Mouse (Mus musculus) G1E (cell line): ENCODE measurements around the gene Actr2. TPM values are rescaled to one million over a fixed set of nuclear protein-coding genes. Genes with fewer than 3 reads are reported as not detected.
"Not testable (repeated sequence)": the region's sequence is repeated elsewhere in the genome, so short reads cannot be mapped to it uniquely, and the experiment has no call there.

Experiments
- ATAC-seq: 2 replicates; pipeline ENCODE4 v1.8.0; 2016; ENCODE audit warnings: mild to moderate bottlenecking; ENCODE audit not compliant: insufficient number of reproducible peaks, poor library complexity, low FRiP score, severe bottlenecking; ENCODE audit errors: extremely low read depth
- DNase-seq: peaks from one replicate; pipeline ENCODE4 v3.0.0; 2012; ENCODE audit warnings: low spot score
- H3K27me3 ChIP-seq: 2 replicates; pipeline ENCODE4 v1.6.1; 2012; ENCODE audit warnings: mild to moderate bottlenecking, low read length, inconsistent platforms; ENCODE audit not compliant: insufficient read depth
- H3K36me3 ChIP-seq: replicated peaks from 2 replicates; pipeline ENCODE3; 2012; ENCODE audit warnings: mild to moderate bottlenecking, inconsistent platforms
- H3K4me1 ChIP-seq: 2 replicates; pipeline ENCODE4 v1.6.1; 2012; ENCODE audit warnings: low read depth, low read length, inconsistent platforms, mixed read lengths; ENCODE audit not compliant: insufficient read depth
- H3K4me3 ChIP-seq: 2 replicates; pipeline ENCODE4 v1.5.1; 2012; ENCODE audit warnings: low read depth, mild to moderate bottlenecking, inconsistent platforms, low read length, moderate library complexity, mixed read lengths
- H3K9me3 ChIP-seq: replicated peaks from 2 replicates; pipeline ENCODE4 v1.6.1; 2012; ENCODE audit warnings: inconsistent platforms
- CTCF ChIP-seq: IDR thresholded peaks from 2 replicates; pipeline ENCODE4 v1.5.1; 2012; ENCODE audit warnings: low read depth, low read length, inconsistent platforms, mixed read lengths
- GATA1 ChIP-seq: IDR thresholded peaks from 2 replicates; pipeline ENCODE4 v1.6.1; 2012; ENCODE audit warnings: borderline replicate concordance, low read length, inconsistent platforms, mixed read lengths
- GATA2 ChIP-seq: IDR thresholded peaks from 2 replicates; pipeline ENCODE4 v1.6.1; 2012; ENCODE audit warnings: low read depth, low read length, inconsistent platforms, borderline replicate concordance
- POLR2AphosphoS5 ChIP-seq: IDR thresholded peaks from 2 replicates; pipeline ENCODE4 v1.6.1; 2012; ENCODE audit warnings: low read depth, low read length, inconsistent platforms; ENCODE audit not compliant: insufficient replicate concordance
- TAL1 ChIP-seq: conservative IDR thresholded peaks from 2 replicates; pipeline ENCODE4 v1.6.1; 2012; ENCODE audit warnings: low read depth, low read length, inconsistent platforms, mixed read lengths
- polyA plus RNA-seq: library from polyadenylated mRNA; stranded (reverse); fragments of >175 nt; gene quantifications from 2 replicates; pipeline ENCODE4 v1.2.3, GENCODE M21; 2012
- total RNA-seq, 2 experiments: library from RNA; stranded (forward) in 1 of 2; stranded (reverse) in 1 of 2; fragments of 200-1000 nt in 1 of 2; fragments of >200 nt in 1 of 2; fragmentation: Nextera tagmentation in 1 of 2; gene quantifications; 2 replicates each; pipeline ENCODE4 v1.2.3; 2014 to 2017

Actr2 gene
- total and polyA plus RNA-seq, 3 experiments: 120 to 261 (median 217) TPM

DNA sequence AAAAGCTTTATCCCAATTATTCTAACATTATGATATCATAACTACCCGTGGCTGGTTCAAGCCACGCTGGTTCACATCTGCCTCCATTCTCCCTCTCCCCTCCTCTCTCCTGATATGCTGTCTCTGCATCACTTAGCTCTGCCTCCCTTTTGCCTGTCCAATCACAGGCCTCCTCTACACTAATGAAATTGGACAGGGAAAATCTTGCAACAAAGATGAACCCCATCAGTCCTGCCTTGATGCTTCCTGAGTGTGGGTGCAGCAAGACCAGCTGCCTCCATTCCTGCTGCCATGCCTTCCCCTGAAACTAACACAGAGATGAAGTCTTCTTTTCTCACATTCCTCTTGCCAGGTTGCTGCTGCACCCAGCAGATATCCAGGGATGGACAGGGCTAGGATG is 25.2 kb upstream of the Actr2 start:
- DNase-seq (no peak), ATAC-seq (no peak)
- Histone ChIP-seq H3K9me3 (no peaks in the 10 kb centered on the region), H3K36me3 (no peaks in the 10 kb centered on the region), H3K4me3 (no peak overlapping the region), H3K4me1 (peaks cover 4% of the 10 kb centered on the region), H3K27me3 (peaks cover 9% of the 10 kb centered on the region)
- TF ChIP-seq GATA1 (no peak), GATA2 (no peak), POLR2AphosphoS5 (no peak)

DNA sequence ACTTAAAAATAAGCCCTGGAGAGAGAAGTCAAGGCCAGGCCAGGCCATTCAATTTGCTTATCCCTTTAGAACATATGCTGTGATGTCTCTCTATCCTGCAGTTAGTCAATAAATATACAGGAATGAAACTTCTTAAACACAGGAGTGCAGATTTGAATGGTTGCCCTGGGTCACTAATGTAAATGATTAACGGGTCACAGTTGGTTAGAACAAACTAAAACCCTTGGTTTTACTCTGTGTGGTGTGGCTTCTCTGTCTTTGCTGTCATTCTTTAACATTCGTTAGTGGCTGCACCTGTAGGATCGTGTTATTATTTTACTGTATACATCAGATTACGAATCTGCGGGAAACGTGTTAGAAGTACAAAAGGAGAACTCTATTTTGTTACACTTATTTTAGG is 23.6 kb upstream of the Actr2 start:
- Histone ChIP-seq H3K36me3 (no peaks in the 10 kb centered on the region), H3K27me3 (peaks cover 16% of the 10 kb centered on the region), H3K9me3 (no peaks in the 10 kb centered on the region), H3K4me1 (peaks cover 6% of the 10 kb centered on the region), H3K4me3 (no peak overlapping the region)
- TF ChIP-seq TAL1 (no peak), CTCF (no peak), POLR2AphosphoS5 (no peak), GATA1 (no peak), GATA2 (no peak)
- no peak for DNase-seq
- ATAC-seq: no peak

DNA sequence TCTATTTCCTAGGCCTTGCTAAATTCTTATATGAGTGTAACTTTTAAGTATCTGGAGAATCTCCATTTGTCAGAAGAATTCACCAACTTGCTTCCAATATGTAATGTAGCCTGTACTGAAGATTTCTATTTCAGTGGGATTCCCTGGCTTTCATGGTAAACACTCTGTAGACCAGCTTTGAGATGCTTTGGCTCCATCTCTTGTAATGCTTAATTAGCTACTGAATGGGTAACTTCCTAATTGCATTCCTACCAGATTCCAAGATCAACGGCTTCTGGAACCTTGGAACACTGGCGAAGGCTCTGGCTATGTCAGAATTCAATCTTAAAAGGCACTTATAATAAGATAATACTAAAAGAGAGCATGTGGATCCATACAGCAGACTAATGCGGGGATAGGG is 22.2 kb upstream of the Actr2 start:
- not testable (repeated sequence) for H3K4me1 ChIP-seq, ATAC-seq, H3K36me3 ChIP-seq, H3K9me3 ChIP-seq, DNase-seq, H3K4me3 ChIP-seq
- H3K27me3 ChIP-seq: peaks cover 20% of the 10 kb centered on the region

- TF ChIP-seq POLR2AphosphoS5 (no peak), CTCF (no peak)
- Histone ChIP-seq H3K36me3 (no peaks in the 10 kb centered on the region), H3K27me3 (peaks cover 20% of the 10 kb centered on the region), H3K9me3 (no peaks in the 10 kb centered on the region), H3K4me3 (no peak overlapping the region), H3K4me1 (peaks cover 6% of the 10 kb centered on the region)
- DNase-seq (no peak), ATAC-seq (no peak)
Measured at GRCm38 (mm10) chr11:20133721-20134120, 21.0 kb upstream of the Actr2 start.

- peaks cover 24% of the 10 kb centered on the region for H3K27me3 ChIP-seq
- H3K36me3 ChIP-seq: no peaks in the 10 kb centered on the region
- no peak for TF ChIP-seq GATA1
- TF ChIP-seq POLR2AphosphoS5: no peak
- TF ChIP-seq CTCF: 0 out of 2 replicates have a peak, but pooled peaks have one; percentile 47
- H3K4me3 ChIP-seq: peak overlapping the region; percentile 62
- ATAC-seq (peak; percentile 28; the same call in 1 of the 2 replicates), DNase-seq (peak; percentile 54)
- H3K4me1 ChIP-seq: peaks cover 6% of the 10 kb centered on the region
- H3K9me3 ChIP-seq: no peaks in the 10 kb centered on the region
Measured at GRCm38 (mm10) chr11:20132955-20133562, 20.3 kb upstream of the Actr2 start.

GRCm38 (mm10) chr11:20126673-20127516 is 14.2 kb upstream of the Actr2 start:
- Histone ChIP-seq H3K36me3 (no peaks in the 10 kb centered on the region), H3K4me3 (no peak overlapping the region), H3K27me3 (peaks cover 49% of the 10 kb centered on the region), H3K9me3 (no peaks in the 10 kb centered on the region), H3K4me1 (no peaks in the 10 kb centered on the region)
- ATAC-seq: no peak
- TF ChIP-seq POLR2AphosphoS5 (no peak), TAL1 (no peak), CTCF (no peak), GATA2 (no peak), GATA1 (no peak)
- no peak for DNase-seq

- H3K4me3 ChIP-seq: no peak overlapping the region
- TF ChIP-seq GATA2 (no peak), POLR2AphosphoS5 (no peak), GATA1 (no peak), CTCF (no peak), TAL1 (no peak)
- H3K4me1 ChIP-seq: no peaks in the 10 kb centered on the region
- ATAC-seq (no peak), DNase-seq (no peak)
- no peaks in the 10 kb centered on the region for H3K9me3 ChIP-seq
- peaks cover 41% of the 10 kb centered on the region for H3K27me3 ChIP-seq
- no peaks in the 10 kb centered on the region for H3K36me3 ChIP-seq
Measured at GRCm38 (mm10) chr11:20125423-20125822, 12.7 kb upstream of the Actr2 start.
